Mouse (Mus musculus) CH12.LX (cell line): Measurements from ENCODE around the gene Tasp1. TPM values are rescaled to one million over a fixed set of nuclear protein-coding genes. Genes with fewer than 3 reads are reported as not detected.

ENCODE experiments used
- DNase-seq: peaks from one replicate; pipeline ENCODE4 v3.0.0-alpha.2; 2013; ENCODE audit errors: extremely low read depth
- H3K27ac ChIP-seq: 2 replicates; pipeline ENCODE4 v1.5.1; 2012; ENCODE audit warnings: low read depth, mild to moderate bottlenecking, control low read depth, moderate library complexity; ENCODE audit not compliant: insufficient read depth
- H3K27me3 ChIP-seq: replicated peaks from 2 replicates; pipeline ENCODE3; 2012; ENCODE audit warnings: inconsistent platforms
- H3K36me3 ChIP-seq, 2 experiments: replicated peaks in 1 of 2; 2 replicates each; pipeline versions ENCODE3 to v1.6.1; 2012; ENCODE audit warnings: inconsistent platforms in 1 of 2, low read length in 1 of 2, mild to moderate bottlenecking in 1 of 2, mixed read lengths in 1 of 2, moderate library complexity in 1 of 2; ENCODE audit not compliant: control insufficient read depth in 1 of 2, insufficient read depth in 1 of 2
- H3K4me1 ChIP-seq, 2 experiments: 2 replicates each; pipeline ENCODE4 v1.6.1; 2012; ENCODE audit warnings: inconsistent platforms in 1 of 2, moderate library complexity in 1 of 2; ENCODE audit not compliant: insufficient read depth in 2 of 2, control insufficient read depth in 1 of 2
- H3K4me2 ChIP-seq: 2 replicates; pipeline ENCODE4 v1.6.1; 2012; ENCODE audit warnings: low read depth, mild to moderate bottlenecking, control low read depth; ENCODE audit not compliant: poor library complexity, insufficient read depth, severe bottlenecking
- H3K4me3 ChIP-seq, 3 experiments: fragments of 150-350 bp in 1 of 3; sonication (generic) in 1 of 3; replicated peaks in 1 of 3; 2 replicates each; pipeline versions ENCODE3 to v1.5.1; 2011 to 2012; ENCODE audit warnings: low read depth in 2 of 3, low read length in 2 of 3, mild to moderate bottlenecking in 2 of 3, moderate library complexity in 2 of 3, control low read depth in 1 of 3, improper control_type of control experiment in 1 of 3, inconsistent platforms in 1 of 3, mixed read lengths in 1 of 3; ENCODE audit not compliant: poor library complexity in 1 of 3
- H3K79me2 ChIP-seq: replicated peaks from 2 replicates; pipeline ENCODE4 v1.6.1; 2012; ENCODE audit warnings: mild to moderate bottlenecking, moderate library complexity; ENCODE audit not compliant: control insufficient read depth, poor library complexity, insufficient read depth, severe bottlenecking; ENCODE audit errors: extremely low read depth
- H3K9ac ChIP-seq: 2 replicates; pipeline ENCODE4 v1.6.1; 2012; ENCODE audit warnings: low read depth, mild to moderate bottlenecking, control low read depth, moderate library complexity; ENCODE audit not compliant: insufficient read depth
- H3K9me3 ChIP-seq: replicated peaks from 2 replicates; pipeline ENCODE3; 2012; ENCODE audit warnings: low read length, inconsistent platforms, mixed read lengths
- BHLHE40 ChIP-seq: IDR thresholded peaks from 2 replicates; pipeline ENCODE4 v1.6.1; 2011; ENCODE audit warnings: mild to moderate bottlenecking, low read depth, low read length, improper control_type of control experiment
- CHD1 ChIP-seq: IDR thresholded peaks from 2 replicates; pipeline ENCODE4 v1.6.1; 2012; ENCODE audit warnings: low read depth, low read length, improper control_type of control experiment, inconsistent platforms
- CHD2 ChIP-seq: IDR thresholded peaks from 2 replicates; pipeline ENCODE4 v1.6.1; 2011; ENCODE audit warnings: low read length, improper control_type of control experiment
- CTCF ChIP-seq, 2 experiments: IDR thresholded peaks in 1 of 2; conservative IDR thresholded peaks in 1 of 2; 2 replicates each; pipeline ENCODE4 v1.5.1; 2011 to 2012; ENCODE audit warnings: low read depth in 2 of 2, low read length in 2 of 2, improper control_type of control experiment in 1 of 2, inconsistent platforms in 1 of 2, mild to moderate bottlenecking in 1 of 2, moderate library complexity in 1 of 2
- E2F4 ChIP-seq: IDR thresholded peaks from 2 replicates; pipeline ENCODE4 v1.6.1; 2011; ENCODE audit warnings: low read depth, low read length, improper control_type of control experiment; ENCODE audit not compliant: insufficient replicate concordance
- ELF1 ChIP-seq: IDR thresholded peaks from 2 replicates; pipeline ENCODE4 v1.6.1; 2014; ENCODE audit warnings: low read depth, mild to moderate bottlenecking, inconsistent platforms, low read length, improper control_type of control experiment
- ETS1 ChIP-seq: conservative IDR thresholded peaks from 2 replicates; pipeline ENCODE4 v1.6.1; 2012; ENCODE audit warnings: low read depth, mild to moderate bottlenecking, inconsistent platforms, low read length, improper control_type of control experiment, moderate library complexity
- GABPA ChIP-seq: IDR thresholded peaks from 2 replicates; pipeline ENCODE4 v1.6.1; 2012; ENCODE audit warnings: low read depth, low read length, improper control_type of control experiment, inconsistent platforms; ENCODE audit not compliant: insufficient replicate concordance
- JUN ChIP-seq: IDR thresholded peaks from 2 replicates; pipeline ENCODE4 v1.6.1; 2011; ENCODE audit warnings: low read depth, mild to moderate bottlenecking, low read length, improper control_type of control experiment, moderate library complexity; ENCODE audit not compliant: insufficient read depth
- JUND ChIP-seq: conservative IDR thresholded peaks from 2 replicates; pipeline ENCODE4 v1.6.1; 2011; ENCODE audit warnings: low read depth, low read length, improper control_type of control experiment
- KAT2A ChIP-seq: IDR thresholded peaks from 2 replicates; pipeline ENCODE4 v1.6.1; 2012; ENCODE audit warnings: low read length, improper control_type of control experiment, inconsistent platforms; ENCODE audit not compliant: insufficient replicate concordance
- MAFK ChIP-seq: IDR thresholded peaks from 2 replicates; pipeline ENCODE4 v1.6.1; 2011; ENCODE audit warnings: low read length, improper control_type of control experiment; ENCODE audit not compliant: insufficient replicate concordance
- MAX ChIP-seq: IDR thresholded peaks from 2 replicates; pipeline ENCODE4 v1.6.1; 2011; ENCODE audit warnings: low read length, improper control_type of control experiment
- MAZ ChIP-seq: IDR thresholded peaks from 2 replicates; pipeline ENCODE4 v1.6.1; 2012; ENCODE audit warnings: low read depth, mild to moderate bottlenecking, inconsistent platforms, low read length, improper control_type of control experiment, moderate library complexity
- MEF2A ChIP-seq: IDR thresholded peaks from 2 replicates; pipeline ENCODE4 v1.6.1; 2014; ENCODE audit warnings: low read depth, mild to moderate bottlenecking, inconsistent platforms, low read length, improper control_type of control experiment, borderline replicate concordance
- MXI1 ChIP-seq: IDR thresholded peaks from 2 replicates; pipeline ENCODE4 v1.6.1; 2011; ENCODE audit warnings: mild to moderate bottlenecking, low read depth, low read length, improper control_type of control experiment
- MYC ChIP-seq: IDR thresholded peaks from 2 replicates; pipeline ENCODE4 v1.6.1; 2011; ENCODE audit warnings: low read depth, mild to moderate bottlenecking, improper control_type of control experiment, low read length
- NELFE ChIP-seq: IDR thresholded peaks from 2 replicates; pipeline ENCODE4 v1.6.1; 2011; ENCODE audit warnings: low read depth, low read length, improper control_type of control experiment
- NRF1 ChIP-seq: IDR thresholded peaks from 2 replicates; pipeline ENCODE4 v1.6.1; 2014; ENCODE audit warnings: low read depth, mild to moderate bottlenecking, inconsistent platforms, low read length, improper control_type of control experiment, moderate library complexity
- PAX5 ChIP-seq: IDR thresholded peaks from 2 replicates; pipeline ENCODE4 v1.6.1; 2012; ENCODE audit warnings: low read length, inconsistent platforms, mixed read lengths
- POLR2A ChIP-seq: IDR thresholded peaks from 2 replicates; pipeline ENCODE4 v1.6.1; 2011; ENCODE audit warnings: low read depth, mild to moderate bottlenecking, improper control_type of control experiment, low read length
- POLR2AphosphoS2 ChIP-seq: IDR thresholded peaks from 2 replicates; pipeline ENCODE4 v1.6.1; 2011; ENCODE audit warnings: low read depth, low read length, improper control_type of control experiment
- RAD21 ChIP-seq: IDR thresholded peaks from 2 replicates; pipeline ENCODE4 v1.6.1; 2011; ENCODE audit warnings: low read depth, mild to moderate bottlenecking, low read length, improper control_type of control experiment, moderate library complexity
- SIN3A ChIP-seq: IDR thresholded peaks from 2 replicates; pipeline ENCODE4 v1.6.1; 2012; ENCODE audit warnings: low read length, improper control_type of control experiment, inconsistent platforms
- SMC3 ChIP-seq: IDR thresholded peaks from 2 replicates; pipeline ENCODE4 v1.6.1; 2011; ENCODE audit warnings: low read depth, low read length, improper control_type of control experiment
- TBP ChIP-seq: conservative IDR thresholded peaks from 2 replicates; pipeline ENCODE4 v1.6.1; 2011; ENCODE audit warnings: low read depth, low read length, improper control_type of control experiment
- TCF12 ChIP-seq: IDR thresholded peaks from 2 replicates; pipeline ENCODE4 v1.6.1; 2014; ENCODE audit warnings: low read depth, mild to moderate bottlenecking, inconsistent platforms, low read length, improper control_type of control experiment
- ZC3H11A ChIP-seq: IDR thresholded peaks from 2 replicates; pipeline ENCODE4 v1.6.1; 2012; ENCODE audit warnings: low read depth, mild to moderate bottlenecking, inconsistent platforms, low read length, improper control_type of control experiment
- ZMIZ1 ChIP-seq: IDR thresholded peaks from 2 replicates; pipeline ENCODE4 v1.6.1; 2012; ENCODE audit warnings: low read depth, mild to moderate bottlenecking, inconsistent platforms, low read length, improper control_type of control experiment
- dilution Hi-C: fragments of 300-500 bp; cut with MboI; formaldehyde crosslinking; loops from 2 replicates; pipeline ENCODE4 v1.14.3; 2020; ENCODE audit warnings: low sequenced_read_pairs; ENCODE audit not compliant: extremely low pct_unique_long_range_greater_than_20kb, extremely low pct_ligation_motif_present
- in situ Hi-C: fragments of 300-500 bp; cut with MboI; formaldehyde crosslinking; loops from 3 replicates; pipeline ENCODE4 v1.14.3; 2019; ENCODE audit warnings: low sequenced_read_pairs, low pct_ligation_motif_present, low pct_unique_long_range_greater_than_20kb, mixed read lengths
- polyA plus RNA-seq: library from polyadenylated mRNA; unstranded; fragments of >175 nt; gene quantifications from 2 replicates; pipeline ENCODE4 v1.2.1, GENCODE M21; 2012; ENCODE audit warnings: low read depth; ENCODE audit not compliant: insufficient read length
- total RNA-seq, 2 experiments: library from RNA; depleted of rRNA; stranded (reverse); fragments of 300-350 nt in 1 of 2; fragments of >200 nt in 1 of 2; gene quantifications; 2 replicates each; pipeline ENCODE4 v1.2.3; 2012 to 2014

Tasp1 gene
- total and polyA plus RNA-seq, 3 experiments: 28.8 to 64.5 (median 28.9) TPM

DNA sequence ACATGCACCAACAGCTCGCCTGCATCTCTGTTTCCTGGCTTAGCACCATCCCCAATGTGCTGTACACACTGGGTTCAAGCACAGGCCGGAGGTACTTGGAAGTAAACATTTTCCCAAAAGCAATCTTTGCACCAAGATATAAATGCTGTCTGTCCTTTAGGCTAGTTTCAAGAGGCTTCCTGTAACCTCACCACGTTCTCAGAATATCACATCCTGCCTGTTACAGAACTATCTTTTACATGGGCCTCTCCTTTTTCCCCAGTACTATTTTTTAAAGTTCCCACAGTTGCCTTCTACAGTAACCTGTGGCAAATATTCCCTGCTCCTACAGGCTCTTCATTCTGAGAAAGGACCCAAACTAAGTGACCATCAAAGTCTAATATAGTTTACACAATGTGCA, 8.5 kb upstream of the Tasp1 start:
- in situ Hi-C loops: no loop called here
- no peak overlapping the region for H3K4me3 ChIP-seq
- H3K36me3 ChIP-seq: no peaks in the 10 kb centered on the region
- H3K4me1 ChIP-seq: peaks cover 2 to 4% of the 10 kb centered on the region in 2 experiments; a peak in 1 of 4 replicates
- no peak overlapping the region for H3K27ac ChIP-seq
- no peaks in the 10 kb centered on the region for H3K79me2 ChIP-seq
- no peak overlapping the region for H3K4me2 ChIP-seq
- no peak overlapping the region for H3K9ac ChIP-seq
- no peaks in the 10 kb centered on the region for H3K9me3 ChIP-seq
- no peak for DNase-seq
- dilution Hi-C loops: no loop called here
- TF ChIP-seq ELF1 (no peak), TCF12 (no peak), NRF1 (no peak), MAZ (no peak), SIN3A (no peak), BHLHE40 (no peak), ZMIZ1 (no peak), KAT2A (no peak), MYC (no peak), POLR2A (no peak), POLR2AphosphoS2 (no peak), JUND (no peak), MAFK (no peak), CHD1 (no peak), MEF2A (no peak), ETS1 (no peak), CTCF (conservative IDR thresholded peaks at IDR 0.05 in 1 of 2, IDR thresholded peaks at IDR 0.05 in 1 of 2; ENCODE audit: low read depth in 2 of 2, low read length in 2 of 2) (no peak)
- TF ChIP-seq, all 38 proteins: peak for 0
- H3K27me3 ChIP-seq: peaks cover 1% of the 10 kb centered on the region

- dilution Hi-C loops: no loop called here
- H3K9me3 ChIP-seq: no peaks in the 10 kb centered on the region
- peaks cover 4 to 15% of the 10 kb centered on the region in 2 experiments; a peak in 3 of 4 replicates for H3K4me1 ChIP-seq
- peak; percentile 31 for DNase-seq
- peak overlapping the region in 2 of 3 experiments; percentile 78 to 92 for H3K4me3 ChIP-seq
- H3K36me3 ChIP-seq: peaks cover 0 to 16% of the 10 kb centered on the region in 2 experiments
- H3K27ac ChIP-seq: no peak overlapping the region
- peaks cover 1% of the 10 kb centered on the region for H3K27me3 ChIP-seq
- peak overlapping the region; percentile 67 for H3K9ac ChIP-seq
- TF ChIP-seq RAD21 (no peak), TBP (no peak), ZMIZ1 (no peak), ZC3H11A (no peak), NRF1 (no peak), ELF1 (no peak), SMC3 (no peak), MAX (no peak), NELFE (no peak), E2F4 (no peak), CHD2 (no peak), JUND (no peak), SIN3A (no peak), JUN (no peak), PAX5 (no peak), GABPA (no peak), POLR2AphosphoS2 (no peak), CTCF (conservative IDR thresholded peaks at IDR 0.05 in 1 of 2, IDR thresholded peaks at IDR 0.05 in 1 of 2; ENCODE audit: low read depth in 2 of 2, low read length in 2 of 2) (no peak), MXI1 (no peak), ETS1 (no peak)
- TF ChIP-seq, all 38 proteins: peak for 0
- peak overlapping the region; percentile 87 for H3K4me2 ChIP-seq
- peaks cover 14% of the 10 kb centered on the region for H3K79me2 ChIP-seq
- in situ Hi-C loops: no loop called here
Measured at GRCm38 (mm10) chr2:140067516-140067915, 911 bp upstream of the Tasp1 start.
